Mouse (Mus musculus): Measurements from ENCODE around the gene Gm9513.

Gm9513 gene

DNA sequence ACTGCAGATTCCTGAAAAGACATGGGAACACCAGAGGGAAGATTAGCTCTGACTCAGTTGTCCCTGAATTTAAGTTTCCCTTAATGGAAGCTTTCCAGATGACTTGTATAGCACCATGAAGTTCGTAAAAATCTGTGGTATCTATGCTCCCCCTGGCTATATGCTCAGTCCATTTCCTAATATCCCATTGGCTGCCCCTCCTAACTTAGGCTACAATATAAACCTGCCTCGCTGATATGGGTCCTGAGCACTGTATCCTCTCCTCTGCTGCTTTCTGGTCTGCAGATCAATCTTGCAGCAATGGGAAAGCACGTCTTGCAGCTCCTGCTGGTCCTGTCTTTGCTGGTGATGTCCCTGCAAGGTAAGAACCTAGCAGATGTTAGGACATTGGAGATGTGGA is at the start of gene Gm9513:
Gene Gm9513 (plus strand): TSS at position 301 of the 400 bp plus-strand sequence.
- no peak for DNase-seq (ENCODE audit: low spot score in 2 of 2)

- no peak for DNase-seq (ENCODE audit: low spot score in 2 of 2)
These were observed 43.9 kb upstream of the Gm9513 start, which contains the start of gene Gm7257 for GRCm38 (mm10) chr9:36431584-36431983. TSS of gene Gm7257 (plus strand) at chr9:36431884.

DNA sequence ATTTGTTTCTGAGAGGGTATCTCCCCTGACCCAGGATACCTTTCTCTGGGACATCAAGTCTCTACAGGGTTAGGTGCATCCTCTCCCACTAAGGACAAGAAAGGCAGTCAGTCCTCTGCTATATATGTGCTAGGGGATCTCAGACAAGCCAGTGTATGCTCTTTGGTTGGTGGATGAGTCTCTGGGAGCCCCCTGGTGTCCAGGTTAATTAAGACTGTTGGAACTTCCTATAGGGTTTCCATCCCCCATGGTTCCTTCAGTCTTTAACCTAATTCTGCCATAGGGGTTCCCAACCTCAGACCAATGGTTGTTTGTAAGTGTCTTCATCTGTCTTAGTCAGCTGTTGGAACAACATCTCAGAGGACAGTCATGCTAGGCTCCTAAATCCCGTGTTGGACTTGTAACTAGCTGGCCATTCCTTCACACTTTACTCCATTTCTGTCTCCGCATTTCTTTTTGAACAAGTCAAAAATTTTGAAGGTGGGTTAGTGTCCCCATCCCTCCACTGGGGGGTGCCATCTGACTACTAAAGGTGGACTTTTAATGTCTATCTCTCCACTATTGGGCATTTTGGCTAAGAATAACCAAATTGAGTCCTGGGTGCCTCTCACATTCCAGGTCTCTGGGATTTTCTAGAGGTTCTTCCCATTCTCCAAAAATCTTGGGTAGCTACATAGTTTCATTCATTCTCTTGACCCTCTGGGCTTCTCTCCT is 40.2 kb upstream of the Gm9513 start:
- no peak for DNase-seq (ENCODE audit: low spot score in 2 of 2)

- DNase-seq (ENCODE audit: low spot score in 2 of 2), result no peak
These were observed 19.2 kb downstream of the Gm9513 start for GRCm38 (mm10) chr9:36494501-36495220.

DNA sequence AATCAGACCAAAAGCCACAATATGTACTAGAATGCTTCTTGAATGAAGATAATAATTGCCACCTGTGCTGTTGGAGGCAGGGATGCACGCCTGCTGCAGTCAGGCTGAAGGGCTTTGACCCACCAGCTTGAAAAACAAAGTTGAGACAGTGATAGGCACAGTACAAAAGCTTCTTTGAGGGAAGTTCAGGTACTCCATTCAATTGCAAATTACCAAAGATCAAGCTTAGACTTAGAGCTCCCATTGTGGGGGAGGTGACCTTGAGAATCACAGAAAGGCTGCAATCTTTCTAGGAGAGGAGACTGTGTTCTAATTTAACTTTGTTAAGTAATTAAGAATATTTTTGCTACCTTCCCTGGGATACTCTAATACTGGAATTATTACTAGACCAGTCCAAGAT is 20.4 kb downstream of the Gm9513 start:
- DNase-seq (ENCODE audit: low spot score in 2 of 2), result no peak

GRCm38 (mm10) chr9:36504211-36504610 is 28.8 kb downstream of the Gm9513 start:
- DNase-seq (ENCODE audit: low spot score in 2 of 2), result no peak
